Mouse (Mus musculus) frontal cortex, postnatal 14 days (tissue): ENCODE data around the gene Pxylp1.
A peak's percentile ranks its signal among the peaks of the same experiment; 100 is the strongest.
"Not testable (repeated sequence)": the region's sequence is repeated elsewhere in the genome, so short reads cannot be mapped to it uniquely, and the experiment has no call there.

Source experiments
- DNase-seq, 2 experiments: peaks; one replicate each; pipeline ENCODE4 v3.0.0; 2022; ENCODE audit warnings: low spot score in 2 of 2

Pxylp1 gene

DNA sequence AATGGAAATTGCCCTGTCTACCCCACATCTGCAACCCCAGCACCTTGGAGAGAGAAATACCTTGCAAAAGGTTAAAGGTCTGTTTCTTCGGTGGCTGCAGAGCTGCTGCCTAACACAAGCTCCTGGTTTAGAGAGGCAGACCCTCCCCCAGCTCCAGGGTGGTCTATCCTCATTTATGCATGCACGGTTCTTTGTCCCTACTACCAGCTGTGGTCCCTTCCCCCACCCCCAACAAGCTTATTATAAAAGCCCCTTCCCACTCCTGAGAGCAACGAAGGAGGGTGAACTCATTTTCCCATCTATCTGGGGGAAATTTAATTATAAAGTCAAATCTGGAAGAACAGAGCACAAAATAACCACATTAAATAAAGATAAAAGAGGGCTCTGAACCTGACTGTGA lies at the start of gene Pxylp1:
Pxylp1 (minus strand) TSS at position 124 of the 400 bp plus-strand sequence.
- DNase-seq = no peak

DNA sequence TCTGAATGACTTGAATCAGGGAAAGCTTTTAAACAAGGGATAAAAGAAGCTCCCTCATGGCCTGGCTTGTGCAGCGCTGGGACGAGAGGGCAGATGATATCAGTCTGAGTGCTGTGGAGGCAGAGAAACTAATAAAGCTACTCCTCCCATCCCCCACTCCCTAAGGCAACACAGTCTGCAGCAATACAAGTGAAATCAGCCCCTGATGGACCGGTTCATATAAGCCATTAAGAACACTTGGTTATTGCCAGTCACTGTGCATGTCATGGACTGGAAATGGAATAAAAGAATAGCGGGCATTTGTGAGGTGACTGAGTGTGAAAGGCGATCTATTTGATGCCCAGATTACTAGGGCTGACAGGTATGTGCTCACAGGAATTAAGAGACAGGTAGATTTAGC lies 46.4 kb upstream of the Pxylp1 start:
- DNase-seq = no peak

DNA sequence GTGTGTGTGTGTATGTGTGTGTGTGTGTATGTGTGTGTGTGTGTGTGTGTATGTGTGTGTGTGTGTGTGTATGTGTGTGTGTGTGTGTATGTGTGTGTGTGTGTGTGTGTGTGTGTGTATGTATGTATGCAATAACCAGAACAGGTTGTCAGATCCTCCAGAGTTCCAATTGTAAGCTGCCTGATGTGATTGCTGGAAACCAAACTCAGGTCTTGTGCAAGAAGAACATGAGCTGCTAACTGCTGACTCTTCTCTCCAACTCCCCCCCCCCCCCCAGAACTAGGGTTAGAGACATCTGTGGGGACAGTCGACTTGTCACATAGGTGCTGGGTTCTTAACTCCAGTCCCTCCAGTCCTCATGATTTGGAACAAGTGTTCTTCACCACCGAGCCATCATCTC lies 44.0 kb upstream of the Pxylp1 start:
- not testable (repeated sequence) for DNase-seq

DNA sequence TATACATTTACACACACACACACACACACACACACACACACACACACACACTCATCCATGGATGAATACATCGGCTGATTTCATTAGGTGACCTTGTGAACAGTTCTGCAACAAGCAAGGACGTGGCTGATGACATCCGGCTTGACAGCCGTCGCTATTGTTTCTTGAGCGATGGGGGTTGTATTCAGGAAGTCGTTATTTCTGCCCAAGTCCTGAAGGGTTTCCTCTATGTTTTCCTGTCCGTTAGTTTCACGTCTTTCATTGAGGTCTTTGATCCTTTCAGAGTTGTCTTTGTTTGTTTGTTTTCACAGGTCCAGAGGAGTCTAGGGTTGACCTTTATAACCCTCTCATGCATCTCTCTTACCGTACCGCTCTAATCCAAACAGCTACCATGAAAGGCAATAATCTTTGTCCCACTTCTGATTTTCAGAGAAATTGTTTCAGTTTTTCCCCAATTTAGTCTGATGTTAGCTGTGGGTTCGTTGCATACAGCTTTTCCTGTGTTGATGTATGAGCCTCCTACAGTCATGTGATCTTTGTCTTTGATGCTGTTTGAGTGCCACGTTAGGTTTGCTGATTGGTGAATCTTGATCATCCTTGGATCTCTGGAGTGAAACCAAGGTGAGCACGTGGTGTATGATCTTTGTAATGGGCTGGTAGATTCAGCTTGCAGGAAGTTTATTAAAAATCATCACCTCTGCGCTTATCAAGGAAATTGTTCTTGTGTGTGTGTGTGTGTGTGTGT lies 43.3 kb upstream of the Pxylp1 start:
- no peak for DNase-seq

DNA sequence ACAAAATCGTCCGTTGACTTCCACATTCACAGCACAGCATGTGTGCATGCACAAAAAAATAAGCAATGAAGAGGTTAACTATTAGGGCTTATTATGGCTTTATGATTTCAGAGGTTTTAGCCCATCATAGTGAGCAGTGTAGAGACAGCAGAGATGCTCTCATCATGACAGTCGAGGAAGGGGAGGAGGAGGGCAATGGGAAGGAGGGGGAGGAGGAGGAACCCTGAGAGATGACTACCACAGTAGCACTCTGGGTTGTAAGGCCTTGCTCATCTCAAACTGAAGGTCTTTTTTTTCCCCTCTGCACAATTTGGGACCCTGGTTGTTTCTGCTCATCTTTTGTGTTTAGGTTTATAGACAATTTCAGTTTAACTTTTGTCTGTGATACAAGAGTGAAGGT lies 42.3 kb upstream of the Pxylp1 start:
- DNase-seq = no peak

DNA sequence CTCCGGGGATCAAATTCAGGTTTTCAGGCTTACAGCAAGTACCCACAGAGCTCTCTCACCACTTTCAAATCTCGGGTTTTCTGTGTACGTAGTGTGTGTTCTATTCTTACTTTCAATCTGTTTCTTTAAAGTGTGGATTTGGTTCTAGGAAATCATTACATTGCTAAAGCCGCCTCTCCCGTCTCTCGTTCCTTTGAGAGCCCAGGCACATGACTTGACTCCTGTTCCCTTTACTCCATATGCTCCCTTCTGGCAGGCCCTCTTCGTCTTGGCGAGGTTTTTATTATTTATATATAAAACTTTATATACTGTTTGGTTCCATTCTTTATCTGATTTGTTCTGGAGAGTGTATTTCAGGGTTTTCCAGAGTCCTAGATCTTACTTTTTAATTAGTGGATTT lies 40.3 kb upstream of the Pxylp1 start:
- DNase-seq = no peak

DNA sequence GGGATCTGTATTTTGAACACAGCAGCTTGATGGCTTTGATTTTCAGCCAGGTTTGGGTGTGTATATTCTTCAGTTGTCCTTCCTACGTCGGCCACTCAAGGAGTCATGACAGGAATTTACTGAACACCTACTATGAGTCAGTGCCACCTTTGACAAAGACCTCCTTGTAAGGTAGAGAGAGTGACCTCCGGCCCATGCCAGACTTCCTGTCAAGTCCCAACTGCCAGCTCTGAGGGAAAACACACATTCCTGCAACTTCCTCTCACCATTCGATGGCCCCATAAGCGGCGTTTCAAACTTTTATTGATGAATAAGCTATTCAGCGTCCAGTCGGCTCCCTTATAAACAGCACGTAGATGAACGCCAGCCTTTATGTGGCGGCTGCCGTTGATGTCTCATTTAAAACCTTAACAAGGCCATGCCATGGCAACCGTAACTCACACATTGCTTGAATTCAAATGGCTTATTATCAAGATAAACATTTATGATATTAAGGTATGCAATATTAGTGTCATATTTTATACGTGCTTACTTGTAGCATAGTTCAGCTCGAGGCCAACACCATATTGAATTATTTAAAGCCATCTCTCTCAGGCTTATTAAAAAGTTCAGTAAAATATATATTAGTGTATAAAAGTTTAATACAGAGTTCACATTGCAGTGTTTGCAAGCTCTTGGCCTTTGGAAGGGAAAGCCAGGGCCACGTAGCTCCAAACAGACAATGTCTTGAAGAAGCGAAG lies 31.3 kb upstream of the Pxylp1 start:
- DNase-seq = no peak

DNA sequence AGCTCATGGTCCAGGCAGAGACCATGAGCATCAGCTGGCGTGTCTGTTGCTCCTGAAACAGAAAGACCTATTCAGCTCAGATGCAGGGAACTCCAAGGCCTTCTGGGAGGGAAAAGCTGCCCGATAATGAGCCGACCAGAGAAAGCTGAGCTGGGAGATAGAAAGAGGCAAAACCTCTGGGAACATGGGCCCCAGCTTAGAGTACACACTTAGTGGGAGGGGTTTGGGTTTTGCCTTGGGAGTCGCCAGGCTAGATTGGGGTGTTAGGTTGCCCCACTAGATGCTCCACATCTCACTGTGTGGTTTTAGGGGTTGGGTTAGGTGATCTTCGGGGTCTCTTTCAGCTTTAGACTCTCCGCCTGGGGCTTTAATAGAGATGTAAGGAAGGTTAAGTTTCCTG lies 30.6 kb upstream of the Pxylp1 start:
- DNase-seq = no peak

DNA sequence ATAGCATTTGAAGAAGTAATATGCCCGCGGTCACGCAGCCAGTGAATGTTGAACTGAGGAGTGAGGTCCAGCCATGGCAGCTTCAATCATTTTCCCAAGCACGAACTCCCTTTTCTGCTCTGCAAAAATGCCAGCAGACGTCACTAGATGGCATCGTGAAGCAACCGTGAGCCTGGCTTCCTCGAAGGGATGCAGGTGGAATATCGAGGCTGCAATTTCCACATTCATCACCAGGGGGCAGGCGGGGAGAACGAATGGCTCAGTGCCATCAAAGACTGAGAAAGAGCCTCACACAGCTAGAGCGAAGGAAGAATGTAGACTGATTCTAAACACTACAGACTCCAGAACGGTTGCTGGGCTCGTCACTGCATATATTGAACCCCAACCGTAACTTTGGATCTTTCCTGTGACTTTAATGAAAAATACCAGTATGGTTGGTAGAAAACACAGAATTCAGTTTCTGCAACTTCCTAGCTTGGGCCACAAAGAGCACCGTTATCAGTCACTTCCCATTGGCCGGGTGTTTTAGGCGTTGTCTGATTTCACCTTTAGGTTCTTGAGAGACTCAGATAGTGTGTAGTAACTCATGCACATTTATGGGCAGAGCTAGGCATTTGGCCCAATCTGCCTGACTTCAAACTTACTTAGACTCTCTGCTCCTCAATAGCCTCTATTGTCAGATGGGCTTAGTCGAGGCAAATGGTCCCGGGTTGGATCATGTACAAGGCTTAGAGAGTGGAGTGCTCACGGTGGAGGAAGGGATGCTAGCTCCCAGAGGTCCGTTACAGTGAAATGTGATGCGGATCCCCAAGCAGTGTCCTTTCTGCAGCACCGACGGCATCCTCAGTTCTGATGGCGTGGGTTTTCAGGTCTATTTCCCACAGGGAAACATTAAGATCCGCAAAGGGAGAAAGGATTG lies 24.4 kb upstream of the Pxylp1 start:
- peak; percentile 91 to 98 for DNase-seq

DNA sequence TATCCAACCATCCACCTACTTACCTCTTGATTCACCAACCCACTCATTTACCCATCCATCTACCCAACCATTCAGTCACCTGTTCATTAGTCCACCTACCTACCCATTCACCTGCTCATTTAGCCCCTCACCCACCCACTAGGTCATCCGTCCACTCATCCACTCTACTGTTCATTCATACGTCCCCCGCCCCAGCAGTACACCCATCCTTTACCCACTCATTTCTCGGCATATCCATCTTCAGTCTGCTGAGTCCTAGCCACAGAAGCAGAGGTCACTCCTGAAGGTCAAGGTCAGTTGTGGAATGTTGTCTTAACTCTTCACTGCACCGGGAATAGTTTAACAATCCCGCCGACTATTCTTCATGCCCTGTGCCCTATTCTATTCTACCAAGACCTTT lies 23.6 kb upstream of the Pxylp1 start:
- DNase-seq = no peak

DNA sequence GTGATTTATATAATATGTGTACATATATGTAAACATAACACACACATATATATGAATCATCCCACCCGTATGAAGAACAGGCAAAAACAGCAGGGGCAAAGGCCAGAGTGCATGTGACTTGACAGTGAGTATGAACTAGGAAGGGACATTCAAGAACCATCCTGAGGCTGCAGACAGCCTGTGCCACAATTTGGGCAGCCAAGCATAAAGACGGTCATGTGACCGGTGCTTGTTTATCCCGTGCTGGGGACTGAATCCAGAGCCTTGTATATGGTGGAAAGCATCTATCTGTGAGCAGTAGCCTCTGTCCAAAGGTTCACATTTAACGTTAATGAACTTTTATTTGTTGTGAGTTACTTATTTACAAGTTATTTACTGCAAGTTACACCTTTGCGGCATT lies 22.4 kb upstream of the Pxylp1 start:
- no peak for DNase-seq

DNA sequence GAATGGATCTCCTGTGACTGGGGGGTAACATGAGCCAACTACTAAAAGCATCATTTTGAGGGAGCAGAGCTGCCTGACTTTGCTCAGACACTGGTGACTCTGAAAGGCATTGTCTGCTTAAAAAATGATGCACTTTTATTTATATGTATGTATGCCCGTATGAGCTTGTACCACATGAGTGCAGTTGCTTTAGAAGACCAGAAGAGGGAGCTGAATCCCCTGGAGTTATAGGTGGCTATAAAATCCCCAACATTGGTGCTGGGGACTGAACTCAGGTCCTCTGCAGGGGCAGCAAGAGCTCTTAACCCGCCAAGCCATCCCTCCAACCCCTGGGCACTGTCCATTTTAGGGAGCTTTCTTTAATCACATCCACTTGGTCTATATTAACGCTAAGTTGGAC lies 21.5 kb upstream of the Pxylp1 start:
- no peak for DNase-seq

DNA sequence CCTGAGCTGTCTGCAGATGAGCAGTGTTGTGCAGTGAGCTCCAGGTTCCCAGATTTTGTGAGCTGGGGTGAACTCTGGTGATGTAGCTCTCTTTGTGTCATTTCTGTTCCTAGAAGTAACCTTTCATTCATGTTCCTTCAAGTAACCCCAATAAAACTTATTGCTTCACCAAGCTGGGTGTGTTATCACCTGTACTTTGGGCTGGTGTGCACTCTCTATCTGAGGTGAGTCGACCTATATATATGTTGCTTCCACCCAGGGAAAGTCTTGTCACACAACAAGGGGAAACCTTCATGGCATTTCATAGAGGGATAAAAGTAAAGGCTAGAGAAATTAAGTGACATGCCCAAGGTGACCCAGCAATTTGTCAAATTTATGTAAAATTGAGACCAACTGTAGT lies 17.0 kb upstream of the Pxylp1 start:
- no peak for DNase-seq

DNA sequence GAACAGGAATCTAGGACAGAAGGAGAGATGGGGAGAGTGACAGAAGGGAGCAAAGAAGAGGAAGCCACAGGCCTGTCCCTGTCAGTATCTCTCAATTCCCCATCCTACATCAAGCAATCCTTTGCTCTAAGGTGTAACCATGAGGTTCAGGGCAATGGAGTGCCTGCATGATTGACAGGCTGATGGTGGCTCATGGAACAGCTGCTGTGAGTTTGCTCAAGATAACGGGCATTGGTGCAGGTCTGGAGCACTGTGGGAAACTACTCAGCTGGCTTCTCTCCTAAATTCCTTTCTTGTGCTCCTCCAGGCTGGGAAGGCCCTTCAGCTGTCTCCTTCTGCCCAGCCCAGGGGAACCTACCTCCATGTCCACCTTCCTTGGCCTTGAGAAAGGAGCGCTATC lies 16.3 kb upstream of the Pxylp1 start:
- no peak for DNase-seq

DNA sequence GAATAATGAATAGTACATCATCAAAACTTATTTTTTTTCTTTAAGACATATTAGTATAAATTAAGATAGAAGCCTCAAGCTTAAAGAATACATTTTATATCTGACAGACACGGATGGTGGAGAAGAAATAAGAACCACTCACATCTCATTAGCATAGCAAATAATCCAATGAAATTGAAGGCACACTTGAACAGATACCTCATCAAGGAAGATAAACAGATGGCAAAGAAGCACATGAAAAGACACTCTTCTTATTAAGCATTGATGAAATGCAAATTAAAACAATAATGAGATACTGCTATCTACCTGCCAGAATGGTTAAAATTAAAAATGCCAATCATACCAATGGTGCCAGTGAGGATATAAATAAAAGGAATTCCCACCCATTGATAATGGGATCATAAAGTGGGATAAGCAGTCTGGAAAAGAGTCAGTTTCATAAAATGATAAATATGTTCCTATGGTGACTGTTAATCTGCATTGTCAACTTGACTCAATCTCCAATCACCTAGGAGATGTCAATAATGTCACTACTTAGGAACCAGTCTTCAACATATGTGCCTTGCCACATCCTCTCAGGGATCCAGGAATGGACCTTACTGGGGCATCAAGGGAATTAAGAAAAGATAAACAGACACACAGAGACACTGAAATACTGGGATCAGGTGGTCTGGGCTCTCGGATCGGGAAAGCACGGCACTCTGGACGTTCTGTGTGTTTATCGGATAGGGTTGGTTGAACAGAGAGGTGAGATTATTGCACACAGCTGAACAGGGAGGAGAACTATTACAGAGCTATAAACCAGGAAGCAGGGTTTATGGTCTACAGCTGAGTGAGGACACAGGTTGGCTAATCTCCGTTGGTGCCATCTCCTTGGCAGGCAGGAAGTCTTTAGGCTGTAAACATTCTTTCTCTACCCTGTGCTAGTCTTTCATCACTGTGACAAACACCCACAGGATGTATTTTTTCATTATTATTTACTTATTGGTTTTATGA lies 12.2 kb upstream of the Pxylp1 start:
- DNase-seq = no peak

DNA sequence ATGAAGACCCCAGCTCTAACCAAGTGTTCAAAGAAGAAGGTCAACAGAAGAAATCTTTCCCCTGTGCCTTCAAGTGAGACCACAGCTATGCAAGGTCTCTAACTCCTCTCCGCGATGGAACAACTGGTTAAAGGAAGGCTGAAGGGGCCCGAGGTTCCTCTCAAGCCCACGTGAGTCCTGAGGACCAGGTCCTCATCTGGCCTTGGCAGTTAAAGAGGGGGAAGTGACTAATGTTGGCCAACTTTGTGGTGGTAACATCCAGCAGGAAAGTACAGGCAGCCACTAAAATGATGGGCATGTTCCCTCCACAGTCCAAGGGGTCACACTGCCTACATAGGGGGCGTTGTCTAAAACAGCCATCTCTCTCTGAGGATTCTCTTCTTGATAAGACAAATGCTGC lies 7.2 kb upstream of the Pxylp1 start:
- no peak for DNase-seq

DNA sequence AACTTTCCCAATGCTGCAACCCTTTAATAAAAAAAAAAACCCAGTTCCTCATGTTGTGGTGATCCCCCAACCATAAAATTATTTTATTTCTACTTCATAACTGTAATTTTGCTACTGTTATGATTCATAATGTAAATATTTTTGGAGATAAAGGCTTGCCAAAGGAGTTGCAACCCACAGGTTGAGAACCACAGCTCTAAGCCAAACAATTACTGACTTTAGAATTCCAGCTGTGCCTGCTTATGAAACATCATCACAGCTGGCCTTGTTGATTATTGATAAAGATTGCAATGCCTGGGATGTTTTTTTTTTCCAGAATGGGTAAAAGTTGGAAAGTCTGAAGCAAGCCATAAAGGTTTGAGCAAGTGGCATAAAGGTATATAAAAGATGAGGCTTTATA lies 6.5 kb upstream of the Pxylp1 start:
- DNase-seq = no peak

DNA sequence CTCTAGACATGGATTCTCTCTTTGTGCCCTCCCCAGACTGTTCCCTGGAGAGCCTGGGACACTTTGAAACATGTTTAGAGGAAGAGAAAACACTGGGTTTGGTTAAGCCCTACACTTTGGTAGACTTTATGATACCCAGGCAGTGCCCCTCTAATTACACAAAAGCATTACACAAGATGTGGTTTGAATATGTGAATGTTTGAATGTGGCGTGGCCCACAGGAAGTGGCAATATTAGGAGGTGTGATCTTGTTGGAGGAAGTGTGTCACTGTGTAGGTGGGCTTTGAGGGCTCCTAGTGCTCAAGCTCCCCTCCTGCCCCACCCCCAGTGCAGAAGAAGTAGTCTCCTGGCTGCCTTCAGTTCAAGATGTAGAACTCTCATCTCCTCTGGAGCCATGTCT lies 4.2 kb upstream of the Pxylp1 start:
- no peak for DNase-seq

DNA sequence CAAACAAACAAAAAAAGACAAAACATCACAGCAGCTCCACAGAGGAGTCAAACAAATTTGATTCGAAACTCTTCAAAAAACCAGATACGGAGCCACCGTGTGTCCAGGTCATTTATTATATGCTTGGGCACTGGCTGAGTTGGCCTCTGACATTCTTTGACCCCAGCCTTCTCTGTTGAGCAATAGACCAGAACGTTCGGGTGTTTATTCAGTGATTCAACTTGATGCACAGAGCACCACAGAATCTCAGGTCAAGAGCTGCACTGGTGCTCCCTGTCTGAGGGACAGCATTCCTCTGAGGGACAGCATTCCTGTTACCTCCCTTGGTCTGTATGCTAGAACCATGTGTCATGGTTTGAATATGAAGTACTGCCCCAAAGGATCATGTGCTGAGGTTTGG lies 1.1 kb upstream of the Pxylp1 start:
- no peak for DNase-seq

DNA sequence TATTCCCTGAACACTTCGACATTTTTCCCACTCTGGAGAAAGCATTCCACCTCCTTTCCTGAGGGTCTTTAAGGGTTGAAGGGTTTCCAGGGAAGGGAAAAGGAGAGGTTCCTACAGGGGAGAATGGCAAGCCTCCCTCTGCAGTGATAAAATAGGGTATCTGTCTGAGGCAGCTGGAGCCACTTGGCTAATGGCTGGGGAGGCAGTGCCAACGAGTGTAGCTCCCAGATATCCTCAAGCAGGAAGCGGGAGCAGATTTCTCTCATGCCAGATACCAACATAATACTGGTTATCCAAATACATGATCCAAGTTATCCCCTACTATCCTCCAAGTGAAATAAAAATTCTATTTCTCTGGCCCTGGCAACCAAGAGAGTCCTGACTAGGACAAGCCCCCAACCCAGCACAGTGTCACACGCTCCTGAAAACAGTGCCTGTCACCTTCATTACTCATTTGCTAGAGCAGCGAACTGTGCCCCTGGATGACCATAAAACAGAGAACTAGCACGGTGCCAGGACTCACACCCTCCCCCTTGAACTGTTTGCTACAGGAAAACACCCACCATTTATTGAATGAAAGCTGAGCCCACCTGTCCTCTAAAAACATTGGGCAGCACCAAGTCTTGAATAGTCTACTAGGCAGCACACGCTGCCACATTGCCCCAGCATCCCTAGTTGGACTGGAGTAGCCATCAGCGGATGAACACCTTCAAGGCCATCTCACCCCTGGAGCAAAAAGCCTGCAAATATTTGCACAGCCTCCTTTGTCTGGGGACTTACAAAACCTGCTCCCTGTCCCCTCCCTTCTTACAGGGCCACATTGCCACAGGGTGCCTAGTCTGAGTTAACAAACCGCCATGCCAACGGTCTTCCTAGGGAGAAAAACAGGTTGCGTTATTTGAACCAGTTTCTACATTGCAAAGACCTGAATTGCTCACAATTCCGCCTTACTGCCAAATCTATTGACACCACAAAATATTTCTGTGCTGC lies 833 bp downstream of the Pxylp1 start:
- no peak for DNase-seq
